ENCODE assay signal across 16 mouse cellular contexts in genomic region chr8:108104471-108105098, GRCm38 (mm10).
DNase-seq lines count a peak whose midpoint lies in the region; ATAC-seq and TF ChIP-seq lines count a peak whose summit lies in the region.
"Had no signal": no experiment of that assay in that cellular context is flagged by ENCODE, and none has a peak within 500 bp of the region (broad histone marks: within the 10 kb centered on the region; RNA-seq: fewer than 3 reads in every experiment).

No protein-coding gene starts in this region.

- H3K27ac ChIP-seq in forebrain, embryonic 10.5 days, result peak overlapping the region; percentile 56; the same call in 1 of the 2 replicates
- H3K27ac ChIP-seq in forebrain, postnatal 0 days (ENCODE audit: low read depth, low read length), result no peak overlapping the region
- H3K27ac ChIP-seq in lung, embryonic 16.5 days (ENCODE audit: low read length), result no peak overlapping the region
- peak overlapping the region; percentile 36; the same call in 1 of the 2 replicates for H3K27ac ChIP-seq in limb, embryonic 12.5 days
- no peak overlapping the region for H3K27ac ChIP-seq in layer of hippocampus, adult 2 months
- H3K27ac ChIP-seq: gastrocnemius, adult 2 months; left cerebral cortex, adult 2 months had no signal

- WGBS in forebrain, embryonic 10.5 days, result 36% methylated on average over 10 of the region's 10 CpGs
- WGBS in forebrain, postnatal 0 days, result 36% methylated on average over 10 of the region's 10 CpGs
- WGBS in lung, embryonic 16.5 days, result 20% methylated on average over 10 of the region's 10 CpGs
- WGBS in limb, embryonic 12.5 days, result 13% methylated on average over 10 of the region's 10 CpGs

- no peaks in the 10 kb centered on the region for H3K36me3 ChIP-seq in forebrain, embryonic 10.5 days (replicated peaks)
- H3K36me3 ChIP-seq in forebrain, postnatal 0 days (ENCODE audit: insufficient read depth), result no peaks in the 10 kb centered on the region
- no peaks in the 10 kb centered on the region for H3K36me3 ChIP-seq in lung, embryonic 16.5 days (ENCODE audit: control insufficient read depth, insufficient read depth, low read length)
- H3K36me3 ChIP-seq in limb, embryonic 12.5 days, result no peaks in the 10 kb centered on the region

- H3K4me2 ChIP-seq in forebrain, postnatal 0 days (ENCODE audit: low read depth), result no peak overlapping the region
- H3K4me2 ChIP-seq in lung, embryonic 16.5 days (ENCODE audit: low read depth, low read length), result 0 out of 2 replicates have a peak overlapping the region, but pooled peaks have one; percentile 30
- H3K4me2 ChIP-seq in limb, embryonic 12.5 days, result peak overlapping the region; percentile 13; the same call in 1 of the 2 replicates
- H3K4me2 ChIP-seq: liver, embryonic 11.5 days had no signal

- no peaks in the 10 kb centered on the region for H3K9me3 ChIP-seq in forebrain, embryonic 10.5 days
- no peaks in the 10 kb centered on the region for H3K9me3 ChIP-seq in forebrain, postnatal 0 days (ENCODE audit: low read length)
- H3K9me3 ChIP-seq in lung, embryonic 16.5 days (ENCODE audit: control insufficient read depth, low read length), result no peaks in the 10 kb centered on the region
- no peaks in the 10 kb centered on the region for H3K9me3 ChIP-seq in limb, embryonic 12.5 days

- H3K27me3 ChIP-seq in forebrain, embryonic 10.5 days (ENCODE audit: poor library complexity, severe bottlenecking), result peaks cover 10% of the 10 kb centered on the region; the same call in 1 of the 2 replicates
- 0 out of 2 replicates have a peak, but pooled peaks cover 7% of the 10 kb centered on the region for H3K27me3 ChIP-seq in forebrain, postnatal 0 days (ENCODE audit: insufficient read depth, low read length)
- H3K27me3 ChIP-seq in lung, embryonic 16.5 days (ENCODE audit: control insufficient read depth, insufficient read depth, low read depth, low read length), result no peaks in the 10 kb centered on the region
- no peaks in the 10 kb centered on the region; the same call in 1 of the 2 replicates for H3K27me3 ChIP-seq in limb, embryonic 12.5 days

- no peak for ATAC-seq in forebrain, postnatal 0 days
- ATAC-seq in lung, embryonic 16.5 days (ENCODE audit: low read depth), result no peak
- ATAC-seq in limb, embryonic 12.5 days (ENCODE audit: insufficient number of reproducible peaks, insufficient read depth, low FRiP score, low TSS enrichment, low read depth), result no peak

- H3K4me1 ChIP-seq in forebrain, embryonic 10.5 days, result peaks cover 50% of the 10 kb centered on the region
- no peaks in the 10 kb centered on the region; the same call in 1 of the 2 replicates for H3K4me1 ChIP-seq in forebrain, postnatal 0 days (ENCODE audit: insufficient read depth)
- H3K4me1 ChIP-seq in lung, embryonic 16.5 days (replicated peaks; ENCODE audit: control insufficient read depth, insufficient read depth, low read length), result peaks cover 13% of the 10 kb centered on the region
- H3K4me1 ChIP-seq in limb, embryonic 12.5 days (replicated peaks), result peaks cover 35% of the 10 kb centered on the region

- no peak for DNase-seq in forebrain, embryonic 10.5 days (ENCODE audit: extremely low spot score, low spot score)
- DNase-seq in forebrain, postnatal 0 days, result no peak
- no peak for DNase-seq in lung, postnatal 14 days
- DNase-seq in embryo, embryonic 9.5 days (ENCODE audit: extremely low spot score), result peak; percentile 32
- no peak for DNase-seq in spleen, adult 18-20 months
- no peak for DNase-seq in layer of hippocampus, adult 2 months (ENCODE audit: low spot score in 2 of 2)
- DNase-seq: cerebellum, adult 2 months; gastrocnemius, adult 2 months; heart, adult 18-20 months; kidney, adult 2 months; thymus, postnatal 4 days had no signal

- no peak for TF ChIP-seq CTCF in forebrain, postnatal 0 days (IDR thresholded peaks at IDR 0.05; ENCODE audit: low read depth)
- no peak for TF ChIP-seq CTCF in layer of hippocampus, adult 2 months (conservative IDR thresholded peaks at IDR 0.05)

- H3K9ac ChIP-seq in forebrain, postnatal 0 days, result no peak overlapping the region
- H3K9ac ChIP-seq in lung, embryonic 16.5 days (ENCODE audit: low read length), result no peak overlapping the region
- no peak overlapping the region for H3K9ac ChIP-seq in limb, embryonic 12.5 days (replicated peaks)

- H3K4me3 ChIP-seq in forebrain, embryonic 10.5 days, result no peak overlapping the region
- H3K4me3 ChIP-seq in forebrain, postnatal 0 days (ENCODE audit: low read depth, low read length), result no peak overlapping the region
- H3K4me3 ChIP-seq in lung, embryonic 16.5 days (ENCODE audit: low read length), result no peak overlapping the region
- H3K4me3 ChIP-seq in limb, embryonic 12.5 days (replicated peaks), result no peak overlapping the region
- no peak overlapping the region for H3K4me3 ChIP-seq in layer of hippocampus, adult 2 months
- H3K4me3 ChIP-seq: gastrocnemius, adult 2 months; left cerebral cortex, adult 2 months; myocyte had no signal

Comparison
In these comparisons a context has a peak if more than half of its experiments do, and no peak if none do; other contexts are left out.
1. H3K27ac ChIP-seq: peak in forebrain, embryonic 10.5 days (single experiment) and limb, embryonic 12.5 days (single experiment); none in forebrain, postnatal 0 days (single experiment), lung, embryonic 16.5 days (single experiment) and layer of hippocampus, adult 2 months (single experiment).